Mouse (Mus musculus) monocyte, adult 2 months (primary cell): Measurements from ENCODE around the gene Ptpn9.

ENCODE experiments used
- DNase-seq, 2 experiments: peaks; one replicate each; pipeline ENCODE4 v3.0.0; 2022; ENCODE audit warnings: low spot score in 2 of 2, low read depth in 1 of 2

Gene Ptpn9

DNA sequence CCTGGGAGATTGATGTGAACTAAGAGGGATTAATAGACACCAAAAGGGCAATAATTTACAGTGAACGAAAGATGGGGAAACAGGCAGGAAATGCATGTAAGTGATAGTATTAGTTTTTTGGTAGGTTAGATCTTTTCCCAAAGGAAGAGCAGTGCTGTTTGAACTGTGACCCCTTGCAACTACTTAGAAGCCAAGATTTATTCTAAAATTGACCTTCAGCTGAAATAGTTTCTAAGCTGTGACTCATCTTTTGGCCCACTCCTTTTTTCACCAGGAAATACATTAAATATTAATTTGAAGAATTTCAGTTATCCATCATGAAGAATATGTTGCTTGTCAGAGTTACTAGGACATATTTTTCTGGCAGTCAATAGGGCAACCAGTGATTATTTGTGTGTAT lies 19.0 kb downstream of the Ptpn9 start:
- DNase-seq = no peak

DNA sequence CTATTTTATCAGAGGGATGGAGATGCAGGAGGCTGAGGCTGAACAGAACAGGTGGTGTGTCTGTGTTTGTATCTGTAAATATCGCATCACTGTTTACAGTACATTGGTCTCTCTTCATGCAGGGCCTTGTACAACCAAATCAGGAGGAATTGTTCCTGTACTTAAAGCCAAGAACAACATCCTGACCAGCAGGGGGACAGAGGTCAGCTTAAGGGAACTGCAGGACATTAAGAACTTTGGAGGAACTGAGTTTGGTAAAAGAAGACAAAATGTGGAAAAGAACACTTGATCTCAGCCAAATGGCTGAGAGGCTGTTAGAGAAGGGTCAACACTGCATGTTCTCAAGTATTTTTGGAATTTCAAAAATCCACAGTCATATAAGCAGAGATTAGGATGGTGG lies 20.0 kb downstream of the Ptpn9 start:
- no peak for DNase-seq

GRCm38 (mm10) chr9:57017631-57018030 lies 22.9 kb downstream of the Ptpn9 start:
- no peak for DNase-seq

DNA sequence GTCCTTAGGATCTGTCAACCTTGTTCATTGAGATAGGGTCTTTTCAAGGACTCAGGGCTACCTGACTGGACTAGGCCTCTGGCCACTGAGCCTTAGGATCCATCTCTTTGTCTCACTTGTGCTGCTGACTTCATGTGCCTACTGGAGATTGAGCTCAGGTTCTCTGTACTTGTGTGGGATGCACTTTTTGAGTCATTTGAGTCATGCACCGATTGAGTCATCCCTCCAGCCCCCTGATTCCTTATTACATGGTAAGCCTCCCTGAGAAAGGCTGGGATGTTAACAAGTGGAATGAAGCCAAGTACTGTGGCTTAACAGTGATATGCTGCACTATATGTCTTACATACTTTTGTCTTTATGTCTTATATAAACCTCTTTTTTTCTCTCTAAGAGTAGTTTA lies 37.0 kb downstream of the Ptpn9 start:
- DNase-seq = no peak

GRCm38 (mm10) chr9:57056237-57056636 lies 61.5 kb downstream of the Ptpn9 start:
- peak in 1 of 2 experiments; percentile 3 for DNase-seq

GRCm38 (mm10) chr9:57064164-57064563 lies 69.4 kb downstream of the Ptpn9 start:
- no peak for DNase-seq

- DNase-seq = no peak
Measured at GRCm38 (mm10) chr9:57068266-57068665, 73.5 kb downstream of the Ptpn9 start.

DNA sequence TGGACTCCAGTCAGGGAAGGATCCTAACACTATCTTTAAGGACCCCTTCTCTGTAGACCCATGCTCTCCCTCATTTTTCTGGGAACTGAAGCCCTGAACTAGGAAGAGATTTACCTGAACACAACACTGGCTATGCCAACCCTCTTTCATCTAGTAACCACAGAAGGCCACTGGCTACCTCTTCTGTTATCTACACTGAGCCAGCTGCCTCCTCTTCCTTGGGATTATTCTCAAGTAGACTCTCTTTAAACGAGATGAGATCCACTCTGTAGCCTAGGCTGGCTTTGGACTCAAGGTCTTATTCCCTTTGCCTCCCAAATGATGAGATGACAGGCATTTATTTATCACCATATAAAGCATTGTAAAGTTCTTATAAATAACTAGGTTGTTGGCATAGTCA lies 75.5 kb downstream of the Ptpn9 start:
- no peak for DNase-seq

- DNase-seq = no peak
Measured at GRCm38 (mm10) chr9:57070800-57071545, 76.2 kb downstream of the Ptpn9 start.

DNA sequence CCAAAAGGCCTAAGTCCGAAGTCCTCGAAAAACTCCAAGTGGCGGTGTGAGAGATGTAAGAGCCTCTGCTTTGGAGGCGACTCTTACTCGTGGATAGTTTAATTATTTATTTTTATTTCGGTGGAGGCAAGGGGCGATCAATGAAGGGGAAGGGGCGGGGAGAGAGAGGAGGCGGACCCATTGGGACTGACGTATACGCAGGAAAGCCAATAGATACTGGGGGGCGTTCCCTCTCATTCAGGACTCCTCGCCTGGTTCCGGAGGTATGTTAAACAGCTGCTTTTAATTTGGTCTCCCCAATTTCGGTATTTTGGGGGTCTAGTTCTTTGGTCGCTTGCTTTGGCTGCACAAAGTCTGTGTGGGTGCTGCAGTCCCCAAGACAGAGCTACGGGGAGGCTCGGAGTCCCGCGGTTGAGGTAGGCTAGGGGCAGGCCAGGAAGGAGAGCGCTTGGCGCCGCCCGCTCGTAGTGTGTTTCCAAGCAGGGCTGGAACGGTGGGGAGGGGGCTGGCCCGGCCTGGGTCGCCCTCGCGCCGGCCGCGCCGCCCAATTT lies 77.2 kb downstream of the Ptpn9 start, which contains the start of gene Sin3a:
Gene Sin3a, plus strand, starts transcription at position 240 of the 551 bp plus-strand sequence.
- DNase-seq = peak; percentile 17 to 47

DNA sequence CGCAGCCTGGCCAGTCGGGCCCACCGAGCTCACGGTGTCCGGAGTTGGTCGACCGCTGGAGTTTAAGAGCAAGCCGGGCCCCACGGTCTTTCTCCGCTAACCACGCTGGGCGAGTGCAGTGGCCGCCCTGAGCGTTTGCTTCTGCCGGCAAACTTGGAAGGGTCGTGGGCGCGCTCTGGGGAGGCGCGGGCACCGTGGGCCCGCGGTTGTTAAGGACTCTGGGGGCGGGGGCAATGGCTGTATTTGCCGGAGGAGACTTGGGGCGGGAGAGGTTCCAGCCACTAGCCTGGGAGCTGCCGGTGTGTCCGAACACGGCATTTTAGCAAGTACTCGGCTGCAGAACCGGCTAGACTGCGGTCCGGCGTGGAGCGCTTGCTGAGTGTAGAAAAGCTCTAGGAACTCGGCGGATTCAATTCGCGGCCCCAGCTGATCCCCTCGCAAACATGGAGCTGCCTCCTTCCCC lies 77.8 kb downstream of the Ptpn9 start:
- no peak for DNase-seq

DNA sequence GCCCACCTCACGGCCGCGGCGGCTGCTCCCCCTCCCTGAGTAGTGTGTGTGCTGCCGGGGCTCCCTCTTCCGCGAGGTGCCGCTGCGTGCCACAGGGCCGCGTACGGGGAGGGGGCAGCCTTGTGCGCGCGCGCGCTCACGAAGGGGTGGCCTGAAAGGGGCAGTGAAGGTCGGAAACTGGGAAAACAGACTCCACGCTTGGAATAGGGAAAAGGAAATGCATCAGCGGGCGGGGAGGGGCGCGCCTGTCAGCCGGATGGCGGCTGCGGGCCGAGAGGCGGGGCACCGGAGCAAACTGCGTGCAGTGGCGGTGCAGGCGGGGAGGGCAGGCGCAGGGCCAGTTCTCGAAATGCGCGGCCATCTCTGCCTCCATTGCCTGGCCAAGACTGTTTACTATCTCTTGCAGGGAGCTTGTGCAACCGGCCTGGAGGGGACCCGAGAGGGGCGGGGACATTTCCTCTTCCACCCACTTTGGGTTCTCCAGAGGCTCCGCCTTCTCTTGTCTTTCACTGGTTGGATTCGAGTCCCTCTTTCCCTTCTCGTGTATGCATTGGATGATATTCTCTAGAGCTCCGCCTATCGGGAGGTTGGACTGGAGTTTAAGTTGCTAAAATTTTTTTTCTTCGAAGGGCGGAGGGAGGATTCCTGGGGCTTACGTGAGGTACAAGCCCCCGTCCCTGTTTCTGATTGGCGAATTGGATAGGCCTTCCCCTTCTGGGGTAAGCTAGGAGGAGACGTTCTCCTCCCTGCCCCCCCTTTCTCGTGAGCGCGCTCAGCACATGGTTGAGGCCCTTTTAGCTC lies 78.5 kb downstream of the Ptpn9 start:
- peak; percentile 91 to 98 for DNase-seq

GRCm38 (mm10) chr9:57073790-57074094 lies 79.0 kb downstream of the Ptpn9 start:
- DNase-seq = no peak

DNA sequence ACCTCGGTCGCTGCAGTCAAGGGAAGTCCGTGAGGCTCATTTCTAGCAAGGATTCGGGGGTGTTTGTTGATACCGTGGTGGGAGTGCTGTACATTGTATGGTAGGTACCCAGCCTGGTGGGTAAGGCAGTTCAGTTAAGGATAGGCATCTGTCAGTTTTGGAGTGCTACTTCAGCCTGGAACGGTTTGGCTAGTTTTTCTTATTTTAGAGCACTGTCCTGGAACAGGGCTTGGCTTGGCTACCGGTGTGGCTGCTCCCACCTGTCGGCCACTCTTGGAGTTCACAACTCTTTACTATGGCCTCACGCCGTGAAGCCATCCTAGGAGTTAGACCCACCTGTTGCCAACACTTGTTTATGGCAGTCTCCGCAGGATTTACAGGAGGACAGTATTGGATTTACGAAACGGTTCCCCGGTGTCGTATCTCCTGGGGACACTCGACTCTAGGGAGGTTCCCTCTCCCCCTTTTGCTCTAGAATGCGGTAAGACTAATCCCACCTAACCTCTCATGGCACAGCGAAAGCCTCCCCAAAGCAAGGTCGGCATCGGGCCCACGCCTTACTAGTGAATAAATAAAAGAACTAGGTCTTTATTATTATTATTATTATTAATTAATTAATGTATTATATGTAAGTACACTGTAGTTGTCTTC lies 79.6 kb downstream of the Ptpn9 start:
- DNase-seq = no peak

DNA sequence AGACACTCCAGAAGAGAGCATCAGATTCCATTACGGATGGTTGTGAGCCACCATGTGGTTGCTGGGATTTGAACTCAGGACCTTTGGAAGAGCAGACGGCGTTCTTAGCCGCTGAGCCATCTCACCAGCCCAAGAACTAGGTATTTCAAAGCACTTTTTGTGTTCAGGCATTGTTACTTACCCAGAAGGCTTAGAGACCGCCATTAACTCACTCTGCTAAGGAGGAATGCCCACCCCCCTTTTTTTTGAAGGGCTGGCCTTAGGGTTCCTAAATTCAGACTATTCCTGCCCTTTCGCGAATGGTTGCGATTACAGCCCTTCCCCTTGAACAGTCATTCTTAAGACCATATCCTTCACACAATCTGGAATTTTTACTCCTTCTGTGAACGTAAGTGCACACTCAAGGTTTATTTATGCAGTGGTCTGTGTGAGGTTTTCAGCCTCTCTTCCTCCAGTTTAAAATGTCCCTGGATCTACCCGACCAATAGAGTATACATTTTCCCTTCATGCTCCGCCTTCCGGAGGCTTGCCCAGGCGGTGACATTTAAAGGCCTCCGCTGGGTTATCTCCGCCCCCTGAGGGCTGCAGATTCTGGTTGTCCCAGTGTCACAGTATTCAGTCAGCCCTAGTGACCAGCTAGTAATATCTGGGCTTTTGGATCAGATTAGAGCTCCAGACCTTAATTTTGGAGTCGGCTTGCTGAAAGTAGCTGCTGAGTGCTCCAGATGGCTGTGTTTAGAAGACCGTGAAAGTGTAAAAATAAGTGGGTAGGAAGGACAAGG lies 80.3 kb downstream of the Ptpn9 start:
- DNase-seq = peak; percentile 54 to 67

DNA sequence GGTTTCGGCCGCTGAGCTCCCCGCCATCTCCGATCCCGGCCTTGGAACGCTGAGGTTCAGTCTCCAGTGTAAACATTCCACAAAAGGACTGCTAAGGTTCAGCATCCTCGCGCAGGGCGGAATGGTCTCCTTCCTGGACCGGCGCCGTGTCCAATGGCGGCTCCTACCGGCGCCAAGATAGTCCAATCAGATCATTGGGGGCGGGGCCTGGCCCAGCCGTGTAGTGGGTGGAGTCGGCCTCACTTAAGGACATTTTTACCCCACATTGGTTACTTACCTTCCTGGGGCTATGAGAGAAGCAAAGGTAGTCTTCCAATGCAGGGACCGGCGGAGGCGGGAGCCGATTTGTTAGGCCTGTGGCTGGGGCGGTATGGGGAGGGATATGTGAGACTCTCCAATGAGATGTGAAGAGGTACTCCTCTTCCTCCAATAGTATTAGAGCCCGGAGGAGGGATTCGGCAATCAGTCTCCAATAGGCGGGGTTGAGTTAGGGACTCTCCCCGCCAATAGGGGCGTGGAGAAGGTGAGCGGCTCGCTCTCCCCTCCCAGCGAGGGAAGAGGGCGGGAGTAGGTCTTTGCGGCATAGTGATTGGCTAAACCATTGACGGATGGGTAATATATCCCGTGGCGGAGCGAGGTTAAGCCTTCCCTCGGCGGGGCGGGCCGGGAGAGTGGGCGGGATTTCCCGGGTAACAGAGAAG lies 81.1 kb downstream of the Ptpn9 start:
- DNase-seq = peak; percentile 96 to 98

DNA sequence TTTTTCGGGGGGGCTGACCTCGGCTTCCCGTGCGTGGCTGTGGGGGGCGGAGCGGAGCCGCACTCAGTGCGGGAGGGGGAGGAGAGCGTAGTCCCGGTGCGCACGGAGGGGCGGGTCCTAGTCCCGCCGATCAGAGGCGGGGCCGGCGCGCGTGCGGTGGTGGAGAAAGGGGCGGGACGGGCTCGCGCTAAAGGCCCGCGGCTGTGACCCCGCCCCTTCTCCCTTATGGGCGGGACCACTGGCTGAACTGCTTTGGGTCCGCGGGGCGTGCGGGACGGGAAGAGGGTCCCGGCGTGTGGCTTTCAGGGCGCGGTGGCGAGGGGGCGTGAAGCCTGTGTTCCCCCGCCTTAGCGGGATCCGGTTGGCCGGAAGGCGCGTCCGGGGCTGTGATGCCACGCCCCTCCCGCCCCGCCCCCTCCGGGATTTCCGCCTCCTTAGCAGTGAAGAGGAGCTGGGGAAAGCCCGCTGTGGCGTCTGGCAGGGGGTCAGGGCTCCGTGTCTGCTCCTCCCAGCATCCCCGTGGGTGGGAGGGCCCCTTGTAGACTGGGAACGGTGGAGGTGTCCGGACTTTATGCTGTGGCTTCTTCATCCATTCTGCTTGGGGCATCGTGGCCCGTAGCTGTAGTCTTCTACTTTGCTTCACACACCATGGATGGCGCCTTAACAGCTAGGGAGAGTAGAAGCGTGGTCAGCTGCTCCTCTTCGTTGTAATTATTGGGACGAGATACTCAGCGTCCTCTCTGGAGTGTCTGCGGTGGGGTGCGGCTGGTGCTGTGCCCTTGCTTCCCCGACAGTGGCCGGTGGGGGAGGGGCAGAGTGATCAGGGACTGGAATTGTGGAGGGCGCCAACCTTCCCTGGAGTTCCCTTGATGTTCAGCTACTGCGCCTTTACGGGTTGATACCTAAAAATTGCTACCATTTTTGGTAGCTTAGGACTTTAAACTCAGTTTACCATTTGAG lies 82.3 kb downstream of the Ptpn9 start:
- peak; percentile 58 to 82 for DNase-seq

GRCm38 (mm10) chr9:57082236-57082635 lies 87.5 kb downstream of the Ptpn9 start:
- no peak for DNase-seq
